Mouse (Mus musculus): Measurements from ENCODE around the gene Ccr6. TPM values are rescaled to one million over a fixed set of nuclear protein-coding genes. Genes with fewer than 3 reads are reported as not detected.
A peak's percentile ranks its signal among the peaks of the same experiment; 100 is the strongest.
"Not testable (repeated sequence)": the region's sequence is repeated elsewhere in the genome, so short reads cannot be mapped to it uniquely, and the experiment has no call there.

Ccr6 gene
- polyA plus RNA-seq, 1 experiment from 2014 or later, result not detected

DNA sequence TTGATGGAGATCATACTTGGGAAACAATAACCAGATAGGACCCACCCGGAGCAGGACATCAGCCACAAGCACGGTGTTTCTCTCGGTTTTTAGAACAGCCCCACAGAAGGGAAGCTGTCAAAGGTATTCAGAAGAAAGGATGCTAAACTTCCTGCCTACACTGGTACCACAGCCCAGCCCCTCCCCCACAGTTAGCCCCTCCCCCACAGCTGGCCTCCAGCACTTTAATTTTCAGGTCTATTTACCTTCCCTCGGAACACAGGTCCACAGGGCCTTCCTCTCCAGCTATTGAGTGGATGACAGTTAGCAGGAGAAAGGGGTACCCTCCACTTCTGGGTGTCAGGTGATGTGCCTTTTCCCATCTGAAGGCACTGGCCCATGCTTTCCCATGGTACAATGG is 4.7 kb downstream of the Ccr6 start:
- 83% methylated on average over 4 of the region's 4 CpGs for WGBS
- H3K4me1 ChIP-seq, result no peaks in the 10 kb centered on the region
- no peaks in the 10 kb centered on the region for H3K9me3 ChIP-seq (replicated peaks)
- H3K36me3 ChIP-seq, result no peaks in the 10 kb centered on the region
- no peak overlapping the region for H3K4me3 ChIP-seq
- H3K27ac ChIP-seq (replicated peaks), result no peak overlapping the region
- no peaks in the 10 kb centered on the region for H3K27me3 ChIP-seq (ENCODE audit: low read depth, poor library complexity, severe bottlenecking)
- DNase-seq (ENCODE audit: low spot score), result no peak

DNA sequence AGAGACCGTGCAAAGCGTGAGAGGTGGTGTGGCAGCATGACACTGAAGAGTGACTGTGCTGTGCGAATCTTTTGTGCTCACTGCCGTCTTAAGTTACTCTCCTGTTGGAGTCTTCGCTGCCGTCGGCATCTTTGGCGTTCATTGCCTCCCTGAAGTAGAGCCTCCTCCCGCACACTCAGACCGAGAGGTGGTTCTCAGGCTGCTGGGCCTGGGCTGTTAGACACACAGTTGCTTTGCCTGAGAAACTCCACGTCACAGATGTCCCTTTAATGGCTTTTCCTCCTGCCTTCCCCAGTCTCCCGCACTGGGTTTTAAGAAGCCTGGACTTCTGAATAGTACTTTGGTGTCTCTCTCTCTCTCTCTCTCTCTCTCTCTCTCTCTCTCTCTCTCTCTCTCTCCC is 5.8 kb downstream of the Ccr6 start:
- WGBS, result 78% methylated on average over 12 of the region's 12 CpGs
- Histone ChIP-seq H3K27ac (replicated peaks) (no peak overlapping the region), H3K9me3 (replicated peaks) (no peaks in the 10 kb centered on the region), H3K4me3 (no peak overlapping the region), H3K27me3 (ENCODE audit: low read depth, poor library complexity, severe bottlenecking) (no peaks in the 10 kb centered on the region), H3K4me1 (0 out of 2 replicates have a peak, but pooled peaks cover 3% of the 10 kb centered on the region), H3K36me3 (no peaks in the 10 kb centered on the region)
- DNase-seq (ENCODE audit: low spot score), result no peak

DNA sequence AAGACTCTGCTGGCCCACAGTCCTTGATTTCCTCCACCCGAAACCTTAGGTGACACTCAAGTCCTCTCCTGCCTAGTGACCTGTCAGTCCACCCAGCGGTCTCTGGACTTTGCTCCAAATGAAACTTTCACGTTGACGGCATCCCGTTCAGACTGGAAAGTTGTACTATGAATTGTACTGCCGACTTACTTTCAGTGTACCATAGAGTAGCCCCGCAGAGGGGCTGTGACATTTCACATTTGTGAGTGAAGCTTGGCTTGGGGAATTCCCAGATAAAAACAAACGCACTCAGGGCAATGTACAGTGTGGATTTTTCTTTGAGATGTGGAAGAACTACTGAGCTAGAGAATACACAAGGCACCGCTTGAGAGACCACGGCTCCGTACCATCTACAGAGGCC is 6.3 kb downstream of the Ccr6 start:
- DNase-seq (ENCODE audit: low spot score), result no peak
- no peaks in the 10 kb centered on the region for H3K9me3 ChIP-seq (replicated peaks)
- no peak overlapping the region for H3K27ac ChIP-seq (replicated peaks)
- H3K36me3 ChIP-seq, result no peaks in the 10 kb centered on the region
- no peak overlapping the region for H3K4me3 ChIP-seq
- H3K4me1 ChIP-seq, result 0 out of 2 replicates have a peak, but pooled peaks cover 3% of the 10 kb centered on the region
- H3K27me3 ChIP-seq (ENCODE audit: low read depth, poor library complexity, severe bottlenecking), result no peaks in the 10 kb centered on the region
- WGBS, result 92% methylated on average over 11 of the region's 11 CpGs

DNA sequence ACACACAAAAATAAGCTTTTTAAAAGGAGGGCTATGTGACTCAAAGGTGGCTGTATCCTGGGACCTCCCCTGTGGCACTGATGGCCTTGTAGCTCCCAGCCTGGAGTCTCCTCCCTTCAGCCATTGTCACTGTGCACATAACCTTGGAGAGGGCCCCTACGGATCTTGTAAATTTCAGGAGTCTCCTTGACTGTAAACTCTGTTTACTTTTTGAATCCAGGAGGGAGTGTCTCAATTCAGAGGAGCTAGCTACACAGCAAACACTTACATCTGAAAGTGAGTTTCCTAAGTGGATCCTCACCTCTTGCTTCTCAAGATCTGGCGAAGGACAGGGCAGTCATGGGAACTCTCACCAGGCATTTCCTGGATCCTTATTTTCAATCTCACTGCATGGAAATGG is 8.3 kb downstream of the Ccr6 start:
- 92% methylated on average over 2 of the region's 2 CpGs for WGBS
- DNase-seq (ENCODE audit: low spot score), result no peak

DNA sequence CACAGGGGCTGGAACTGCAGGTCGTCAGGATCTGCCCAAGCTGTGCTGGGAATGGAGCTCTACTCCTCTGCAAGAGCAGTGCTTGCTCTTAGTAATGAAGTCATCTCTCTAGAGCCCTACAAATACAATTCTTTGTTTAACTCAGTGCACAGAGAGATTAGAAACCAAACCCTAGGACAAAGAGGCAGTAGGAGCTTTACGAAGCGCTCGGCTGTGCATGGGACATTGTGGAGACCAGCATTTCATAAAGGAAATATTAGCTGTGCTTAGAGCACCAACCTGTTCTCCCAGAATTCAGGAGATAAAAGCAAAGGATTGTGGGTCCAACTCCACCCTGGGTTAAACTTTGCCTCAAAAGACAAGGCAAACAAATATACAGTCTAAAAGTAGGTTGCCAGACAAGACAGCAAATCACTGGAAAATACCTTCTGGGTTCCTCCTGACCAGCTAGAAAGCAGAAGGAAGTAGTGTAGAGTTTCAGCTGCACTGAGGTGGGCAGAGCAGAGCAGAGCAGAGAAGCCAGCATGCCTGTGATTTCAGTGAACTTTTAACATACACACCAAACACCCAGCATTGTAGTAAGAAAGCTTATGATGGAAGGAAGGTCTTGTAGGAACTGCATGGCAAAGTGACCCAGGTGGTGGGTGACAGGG is 10.4 kb downstream of the Ccr6 start:
- 0 out of 2 replicates have a peak, but pooled peaks cover 3% of the 10 kb centered on the region for H3K4me1 ChIP-seq
- no peaks in the 10 kb centered on the region for H3K9me3 ChIP-seq (replicated peaks)
- no peaks in the 10 kb centered on the region for H3K36me3 ChIP-seq
- no peak overlapping the region for H3K27ac ChIP-seq (replicated peaks)
- 77% methylated on average over 4 of the region's 4 CpGs for WGBS
- no peak for DNase-seq (ENCODE audit: low spot score)
- H3K27me3 ChIP-seq (ENCODE audit: low read depth, poor library complexity, severe bottlenecking), result no peaks in the 10 kb centered on the region
- no peak overlapping the region for H3K4me3 ChIP-seq

More for the DNA sequence above, 8.3 kb downstream of the Ccr6 start:
- Histone ChIP-seq H3K9me3 (replicated peaks) (no peaks in the 10 kb centered on the region), H3K4me3 (no peak overlapping the region), H3K27me3 (ENCODE audit: low read depth, poor library complexity, severe bottlenecking) (no peaks in the 10 kb centered on the region), H3K27ac (replicated peaks) (no peak overlapping the region), H3K4me1 (0 out of 2 replicates have a peak, but pooled peaks cover 3% of the 10 kb centered on the region), H3K36me3 (no peaks in the 10 kb centered on the region)

DNA sequence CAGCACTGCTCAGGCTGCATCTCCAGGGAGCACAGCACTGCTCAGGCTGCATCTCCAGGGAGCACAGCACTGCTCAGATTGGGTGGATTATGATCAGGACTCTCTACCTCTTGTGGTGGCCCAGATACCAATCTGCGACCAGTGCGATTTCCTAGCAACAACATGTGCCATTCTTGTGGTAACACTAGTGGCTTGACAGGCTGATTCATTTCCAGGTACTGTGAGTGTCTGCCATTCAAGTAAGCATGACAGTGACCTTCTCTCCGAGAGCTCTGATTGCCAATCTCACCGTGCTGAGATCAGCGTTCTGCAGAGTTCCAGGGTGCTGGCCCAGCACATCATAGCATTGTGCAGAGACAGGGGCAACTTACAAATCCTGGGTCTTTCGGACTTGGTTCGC is 15.9 kb downstream of the Ccr6 start:
- DNase-seq (ENCODE audit: low spot score), result no peak
- WGBS, result 90% methylated on average over 7 of the region's 7 CpGs
- Histone ChIP-seq H3K4me1 (no peaks in the 10 kb centered on the region), H3K4me3 (no peak overlapping the region), H3K27ac (replicated peaks) (no peak overlapping the region), H3K27me3 (ENCODE audit: low read depth, poor library complexity, severe bottlenecking) (no peaks in the 10 kb centered on the region), H3K9me3 (replicated peaks) (no peaks in the 10 kb centered on the region), H3K36me3 (no peaks in the 10 kb centered on the region)

DNA sequence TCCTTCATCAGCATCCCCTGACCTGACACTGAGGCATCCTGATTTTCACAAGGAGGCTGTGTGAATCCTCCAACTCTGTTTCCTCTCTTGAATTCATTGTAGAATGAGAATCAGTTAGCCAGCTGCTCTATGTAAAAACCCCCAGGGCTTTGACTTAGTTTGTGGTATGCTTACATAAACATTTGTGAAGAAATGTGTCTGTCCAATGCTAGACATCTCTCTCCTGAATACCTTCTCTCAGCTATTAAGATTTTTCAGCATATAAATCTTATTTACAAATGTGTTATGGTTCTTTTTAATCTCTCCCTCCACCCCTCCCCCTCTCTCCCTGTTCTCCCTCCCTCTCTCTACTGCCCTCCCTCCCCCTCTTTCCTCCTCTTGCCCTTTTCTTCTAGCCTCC is 18.4 kb downstream of the Ccr6 start:
- Histone ChIP-seq H3K4me1 (no peaks in the 10 kb centered on the region), H3K27me3 (ENCODE audit: low read depth, poor library complexity, severe bottlenecking) (no peaks in the 10 kb centered on the region), H3K4me3 (no peak overlapping the region), H3K36me3 (no peaks in the 10 kb centered on the region), H3K27ac (replicated peaks) (no peak overlapping the region), H3K9me3 (replicated peaks) (no peaks in the 10 kb centered on the region)
- DNase-seq (ENCODE audit: low spot score), result no peak

DNA sequence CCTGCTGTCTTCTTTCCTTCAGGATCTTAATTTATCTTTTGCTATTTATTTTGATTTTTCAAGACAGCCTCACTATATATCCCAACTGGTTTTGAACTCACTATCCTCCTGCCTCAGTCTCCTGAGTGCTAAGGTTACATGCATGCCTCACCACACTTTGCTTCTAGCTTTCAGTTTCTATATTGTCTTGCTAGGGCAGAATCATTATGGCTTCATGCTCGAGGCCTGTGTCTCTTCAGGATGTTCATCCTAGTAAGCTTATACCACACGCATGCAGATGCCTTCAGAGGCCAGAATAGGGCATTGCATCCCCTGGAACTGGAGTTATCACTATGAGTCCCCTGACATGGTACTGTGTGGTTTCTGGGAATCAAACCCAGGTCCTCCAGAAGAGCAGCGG is 19.1 kb downstream of the Ccr6 start:
- no peak for DNase-seq (ENCODE audit: low spot score)
- Histone ChIP-seq H3K27me3 (ENCODE audit: low read depth, poor library complexity, severe bottlenecking) (no peaks in the 10 kb centered on the region), H3K4me1 (no peaks in the 10 kb centered on the region), H3K4me3 (no peak overlapping the region), H3K36me3 (no peaks in the 10 kb centered on the region), H3K9me3 (replicated peaks) (no peaks in the 10 kb centered on the region), H3K27ac (replicated peaks) (no peak overlapping the region)
- 75% methylated on average over 3 of the region's 3 CpGs for WGBS

DNA sequence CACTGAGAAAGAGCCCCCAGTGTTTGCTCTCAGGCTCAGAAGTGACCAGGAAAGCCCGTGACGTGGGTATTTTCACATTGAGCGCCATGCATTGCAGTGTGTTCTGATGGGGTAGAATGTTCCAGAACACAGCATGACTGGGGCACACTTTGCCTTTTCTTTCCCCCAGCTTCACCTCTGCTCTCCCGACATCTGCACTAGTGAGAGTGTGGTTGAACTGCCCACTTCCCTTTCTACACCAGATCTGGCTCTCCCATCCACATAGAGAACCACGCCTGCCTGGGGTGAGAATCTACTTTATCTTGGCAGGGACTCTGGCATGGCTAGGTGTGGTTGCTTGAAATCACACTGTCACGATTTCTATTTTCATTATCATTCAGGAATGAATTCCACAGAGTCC is 19.7 kb downstream of the Ccr6 start:
- Histone ChIP-seq H3K27me3 (ENCODE audit: low read depth, poor library complexity, severe bottlenecking) (no peaks in the 10 kb centered on the region), H3K9me3 (replicated peaks) (no peaks in the 10 kb centered on the region), H3K4me1 (no peaks in the 10 kb centered on the region), H3K36me3 (no peaks in the 10 kb centered on the region), H3K27ac (replicated peaks) (no peak overlapping the region), H3K4me3 (no peak overlapping the region)
- WGBS, result 84% methylated on average over 6 of the region's 6 CpGs
- no peak for DNase-seq (ENCODE audit: low spot score)

DNA sequence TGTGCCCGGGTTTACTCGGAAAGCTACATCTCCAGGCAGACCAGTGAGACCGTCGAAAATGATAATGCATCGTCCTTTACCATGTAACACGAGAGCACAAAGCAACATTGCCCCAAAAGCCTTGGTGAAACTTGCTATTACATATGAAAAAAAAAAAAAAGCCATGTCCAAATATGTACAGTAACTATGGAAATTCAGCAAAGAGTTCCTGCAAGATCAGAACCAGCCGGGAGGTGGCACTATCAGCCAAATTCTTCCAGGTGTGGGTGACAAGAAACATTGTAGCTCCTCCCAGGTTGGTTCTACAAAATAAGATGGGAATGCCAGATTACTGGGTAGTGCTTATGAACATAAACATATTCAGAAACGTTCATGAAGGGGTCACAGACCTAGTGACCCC is 21.1 kb downstream of the Ccr6 start:
- Histone ChIP-seq H3K36me3 (no peaks in the 10 kb centered on the region), H3K9me3 (replicated peaks) (no peaks in the 10 kb centered on the region), H3K27me3 (ENCODE audit: low read depth, poor library complexity, severe bottlenecking) (no peaks in the 10 kb centered on the region), H3K27ac (replicated peaks) (no peak overlapping the region), H3K4me1 (no peaks in the 10 kb centered on the region), H3K4me3 (no peak overlapping the region)
- DNase-seq (ENCODE audit: low spot score), result no peak
- WGBS, result 80% methylated on average over 8 of the region's 8 CpGs

DNA sequence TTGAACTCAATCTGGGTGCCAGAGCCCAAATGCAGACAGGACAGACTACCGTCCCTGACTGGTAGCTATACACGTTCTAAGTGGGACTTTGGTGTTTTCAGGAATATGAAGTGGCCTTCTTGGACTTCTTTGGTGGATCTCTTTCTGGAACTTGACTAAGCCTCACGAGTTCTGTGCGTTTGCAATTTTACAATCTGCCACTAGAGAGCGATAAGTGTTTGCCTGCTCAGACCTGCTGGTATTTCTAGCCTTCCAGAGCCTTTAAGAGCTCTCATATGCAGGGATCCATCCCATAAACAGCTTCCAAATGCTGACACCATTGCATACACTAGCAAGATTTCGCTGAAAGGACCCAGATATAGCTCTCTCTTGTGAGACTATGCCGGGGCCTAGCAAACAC is 28.8 kb downstream of the Ccr6 start:
- H3K4me3 ChIP-seq; H3K27ac ChIP-seq (replicated peaks); H3K4me1 ChIP-seq; H3K27me3 ChIP-seq (ENCODE audit: low read depth, poor library complexity, severe bottlenecking); H3K36me3 ChIP-seq; H3K9me3 ChIP-seq (replicated peaks): not testable (repeated sequence)
- DNase-seq (ENCODE audit: low spot score), result peak; percentile 31
- WGBS, result 11% methylated on average over 7 of the region's 7 CpGs

DNA sequence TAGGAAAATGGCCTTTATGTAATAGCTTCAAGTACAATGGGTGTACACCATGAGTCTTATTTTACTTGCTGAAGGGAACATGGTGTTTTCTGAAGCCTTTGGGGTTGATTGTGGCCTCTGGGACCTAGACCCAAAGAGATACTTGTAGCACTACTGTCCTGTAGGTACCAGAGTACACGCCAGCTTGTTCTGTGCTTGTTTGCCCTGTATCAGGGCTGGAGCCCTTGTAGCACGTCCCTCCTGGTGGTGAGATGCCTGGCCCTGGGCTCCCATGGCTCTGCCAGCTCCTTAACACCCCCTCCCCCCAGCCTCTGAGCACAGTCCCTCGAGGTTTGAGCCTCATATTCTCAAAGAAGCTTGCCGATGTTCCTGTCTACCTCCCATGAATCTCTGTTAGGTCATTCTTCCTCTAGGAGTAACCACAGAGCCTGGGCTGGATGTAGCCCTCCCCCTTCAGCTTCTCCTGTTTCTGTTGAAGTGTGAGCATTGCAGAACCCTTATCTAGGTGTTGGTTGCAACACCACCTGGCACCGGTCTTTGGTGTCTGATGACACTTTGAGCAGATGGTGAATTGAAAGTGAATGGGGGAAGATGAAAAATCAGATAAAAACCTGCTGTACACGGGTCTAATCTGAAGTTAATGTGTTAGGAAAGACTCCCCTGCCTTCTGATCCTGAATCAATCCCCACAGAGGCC is 36.4 kb downstream of the Ccr6 start:
- no peaks in the 10 kb centered on the region for H3K9me3 ChIP-seq (replicated peaks)
- DNase-seq (ENCODE audit: low spot score), result no peak
- H3K4me3 ChIP-seq, result no peak overlapping the region
- H3K36me3 ChIP-seq, result no peaks in the 10 kb centered on the region
- no peak overlapping the region for H3K27ac ChIP-seq (replicated peaks)
- H3K27me3 ChIP-seq (ENCODE audit: low read depth, poor library complexity, severe bottlenecking), result 0 out of 2 replicates have a peak, but pooled peaks cover 10% of the 10 kb centered on the region
- 61% methylated on average over 6 of the region's 6 CpGs for WGBS
- no peaks in the 10 kb centered on the region for H3K4me1 ChIP-seq

DNA sequence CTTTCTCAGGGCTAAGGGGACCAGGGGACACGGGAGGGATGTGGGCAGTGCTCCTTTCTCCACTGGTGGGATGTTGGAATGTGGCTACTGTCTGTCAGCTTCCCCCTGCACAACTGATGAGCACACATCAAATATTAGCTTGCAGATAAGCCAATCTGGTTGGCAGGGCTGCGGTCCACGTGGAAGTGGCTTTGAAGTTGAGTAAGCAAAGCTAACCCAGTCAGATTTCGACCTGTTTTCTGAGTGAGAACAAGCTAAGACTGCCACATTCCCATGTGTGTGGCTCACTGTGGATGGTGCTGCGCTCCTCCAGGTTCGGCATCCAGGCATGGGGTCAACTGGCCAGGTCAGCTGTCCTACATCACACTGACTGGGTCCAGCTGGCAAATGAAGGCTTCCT is 37.1 kb downstream of the Ccr6 start:
- H3K9me3 ChIP-seq (replicated peaks), result no peaks in the 10 kb centered on the region

More for the DNA sequence above, 37.1 kb downstream of the Ccr6 start:
- H3K27ac ChIP-seq (replicated peaks), result no peak overlapping the region
- no peak for DNase-seq (ENCODE audit: low spot score)
- H3K4me1 ChIP-seq, result no peaks in the 10 kb centered on the region
- H3K27me3 ChIP-seq (ENCODE audit: low read depth, poor library complexity, severe bottlenecking), result 0 out of 2 replicates have a peak, but pooled peaks cover 10% of the 10 kb centered on the region
- no peaks in the 10 kb centered on the region for H3K36me3 ChIP-seq
- 79% methylated on average over 6 of the region's 6 CpGs for WGBS
- no peak overlapping the region for H3K4me3 ChIP-seq
